Mouse (Mus musculus) midbrain, embryonic 10.5 days (tissue): ENCODE measurements around the gene Btbd2. TPM values are rescaled to one million over a fixed set of nuclear protein-coding genes. Genes with fewer than 3 reads are reported as not detected.

ENCODE experiments used
- DNase-seq: peaks from one replicate; pipeline ENCODE4 v3.0.0-alpha.2; 2017; ENCODE audit warnings: low spot score
- H3K27ac ChIP-seq: fragments of 300-500 bp; sonication (generic); replicated peaks from 2 replicates; pipeline ENCODE4 v1.5.1; 2016; ENCODE audit warnings: mild to moderate bottlenecking
- H3K27me3 ChIP-seq: fragments of 300-500 bp; sonication (generic); 2 replicates; pipeline ENCODE4 v1.6.1; 2016; ENCODE audit warnings: low read depth, mild to moderate bottlenecking; ENCODE audit not compliant: poor library complexity, severe bottlenecking
- H3K36me3 ChIP-seq: fragments of 300-500 bp; sonication (generic); 2 replicates; pipeline ENCODE4 v1.6.1; 2016; ENCODE audit warnings: mild to moderate bottlenecking, moderate library complexity
- H3K4me1 ChIP-seq: fragments of 300-500 bp; sonication (generic); 2 replicates; pipeline ENCODE4 v1.6.1; 2016
- H3K4me3 ChIP-seq: fragments of 300-500 bp; sonication (generic); 2 replicates; pipeline ENCODE4 v1.5.1; 2016; ENCODE audit warnings: mild to moderate bottlenecking, moderate library complexity
- H3K9me3 ChIP-seq: fragments of 300-500 bp; sonication (generic); replicated peaks from 2 replicates; pipeline ENCODE4 v1.6.1; 2016; ENCODE audit warnings: mild to moderate bottlenecking
- WGBS: fragments of 180-500 bp; shearing (Covaris S2); methylation state at CpG from one replicate; pipeline ENCODE4 v1.1.7; 2016; 5-methylcytosine and 5-hydroxymethylcytosine counted together
- polyA plus RNA-seq: library from polyadenylated mRNA; unstranded; fragments of >200 nt; fragmentation: Nextera tagmentation; extraction: Ambion mirVana; gene quantifications from 2 replicates; pipeline ENCODE4 v1.2.1, GENCODE M21; 2016

The Btbd2 gene
- polyA plus RNA-seq, 1 experiment from 2014 or later, result 70.3 TPM

- 0 out of 2 replicates have a peak overlapping the region, but pooled peaks have one; percentile 9 for H3K27ac ChIP-seq
- H3K4me3 ChIP-seq, result no peak overlapping the region; the same call in 1 of the 2 replicates
Measured at GRCm38 (mm10) chr10:80696502-80697392, 39.9 kb upstream of the Btbd2 start.

DNA sequence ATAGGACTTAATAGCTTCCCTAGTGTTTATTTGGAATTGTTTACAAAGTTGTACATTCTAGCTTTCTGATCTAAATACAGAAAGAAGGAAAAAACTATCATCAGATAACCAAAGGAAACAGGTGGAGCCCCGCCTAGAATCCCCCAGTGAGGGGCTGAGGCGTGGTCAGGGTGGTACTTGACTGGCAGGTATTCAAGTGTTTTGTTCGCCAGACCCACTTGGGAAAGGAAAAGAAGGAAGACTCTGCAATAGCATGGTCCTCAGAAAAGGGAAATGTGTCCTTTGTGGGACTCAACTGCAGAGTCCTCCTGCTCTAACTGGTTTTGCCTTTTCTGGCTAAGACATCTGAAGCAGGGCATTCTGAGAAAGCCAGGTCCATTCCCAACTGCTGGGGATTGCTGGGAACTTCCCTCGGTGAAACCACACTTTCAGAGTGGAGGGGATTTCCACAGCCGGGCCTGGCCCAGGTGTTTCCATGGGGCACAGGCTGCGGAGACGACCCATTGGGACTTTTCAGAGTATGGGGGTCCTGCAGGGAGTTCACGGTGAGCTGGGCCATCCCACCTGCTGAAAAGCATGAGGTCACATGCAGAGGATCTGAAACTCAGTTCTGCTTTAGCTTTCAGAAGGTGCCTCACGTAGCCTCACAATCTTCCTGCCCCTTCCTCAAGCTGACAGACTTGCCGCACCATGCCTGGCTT is 39.1 kb upstream of the Btbd2 start:
- Histone ChIP-seq H3K27ac (0 out of 2 replicates have a peak overlapping the region, but pooled peaks have one; percentile 9), H3K36me3 (peaks cover 29% of the 10 kb centered on the region), H3K27me3 (no peaks in the 10 kb centered on the region), H3K4me1 (peaks cover 21% of the 10 kb centered on the region), H3K9me3 (no peaks in the 10 kb centered on the region), H3K4me3 (no peak overlapping the region; the same call in 1 of the 2 replicates)
- DNase-seq, result no peak
- 80% methylated on average over 10 of the region's 10 CpGs for WGBS

More at GRCm38 (mm10) chr10:80696502-80697392, 39.9 kb upstream of the Btbd2 start:
- DNase-seq, result no peak
- 83% methylated on average over 12 of the region's 12 CpGs for WGBS
- Histone ChIP-seq H3K9me3 (no peaks in the 10 kb centered on the region), H3K27me3 (no peaks in the 10 kb centered on the region), H3K36me3 (peaks cover 22% of the 10 kb centered on the region), H3K4me1 (peaks cover 29% of the 10 kb centered on the region)

DNA sequence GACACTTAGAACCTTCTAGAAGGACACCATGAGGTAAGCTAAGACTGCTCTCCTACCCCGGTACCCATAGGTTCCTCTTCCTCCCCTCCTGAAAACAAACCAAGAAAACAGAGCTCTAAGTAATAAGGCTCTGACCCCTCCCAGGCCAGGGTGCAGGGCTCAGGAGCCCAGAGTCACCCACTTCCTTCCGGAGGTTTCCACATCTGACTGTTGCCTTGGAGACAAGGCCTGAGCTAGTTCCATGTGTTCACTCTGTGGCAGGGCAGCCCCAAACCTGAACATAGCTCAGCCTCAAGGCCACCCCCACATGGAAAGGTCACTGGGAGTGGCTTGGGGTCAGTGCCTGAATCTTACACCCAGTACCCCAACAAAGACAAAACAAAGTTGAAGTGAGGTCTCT is 38.3 kb upstream of the Btbd2 start:
- Histone ChIP-seq H3K36me3 (peaks cover 37% of the 10 kb centered on the region), H3K9me3 (no peaks in the 10 kb centered on the region), H3K4me1 (peaks cover 13% of the 10 kb centered on the region), H3K27me3 (no peaks in the 10 kb centered on the region), H3K4me3 (no peak overlapping the region), H3K27ac (no peak overlapping the region)
- DNase-seq, result no peak
- 88% methylated on average over 2 of the region's 2 CpGs for WGBS

- H3K4me3 ChIP-seq, result peak overlapping the region; percentile 20; the same call in 1 of the 2 replicates
- DNase-seq, result no peak
- no peak overlapping the region for H3K27ac ChIP-seq
- peaks cover 9% of the 10 kb centered on the region; the same call in 1 of the 2 replicates for H3K4me1 ChIP-seq
- H3K27me3 ChIP-seq, result no peaks in the 10 kb centered on the region
- no peaks in the 10 kb centered on the region for H3K9me3 ChIP-seq
- peaks cover 45% of the 10 kb centered on the region for H3K36me3 ChIP-seq
- WGBS, result 87% methylated on average over 13 of the region's 13 CpGs
Measured at GRCm38 (mm10) chr10:80694159-80694938, 37.5 kb upstream of the Btbd2 start.

DNA sequence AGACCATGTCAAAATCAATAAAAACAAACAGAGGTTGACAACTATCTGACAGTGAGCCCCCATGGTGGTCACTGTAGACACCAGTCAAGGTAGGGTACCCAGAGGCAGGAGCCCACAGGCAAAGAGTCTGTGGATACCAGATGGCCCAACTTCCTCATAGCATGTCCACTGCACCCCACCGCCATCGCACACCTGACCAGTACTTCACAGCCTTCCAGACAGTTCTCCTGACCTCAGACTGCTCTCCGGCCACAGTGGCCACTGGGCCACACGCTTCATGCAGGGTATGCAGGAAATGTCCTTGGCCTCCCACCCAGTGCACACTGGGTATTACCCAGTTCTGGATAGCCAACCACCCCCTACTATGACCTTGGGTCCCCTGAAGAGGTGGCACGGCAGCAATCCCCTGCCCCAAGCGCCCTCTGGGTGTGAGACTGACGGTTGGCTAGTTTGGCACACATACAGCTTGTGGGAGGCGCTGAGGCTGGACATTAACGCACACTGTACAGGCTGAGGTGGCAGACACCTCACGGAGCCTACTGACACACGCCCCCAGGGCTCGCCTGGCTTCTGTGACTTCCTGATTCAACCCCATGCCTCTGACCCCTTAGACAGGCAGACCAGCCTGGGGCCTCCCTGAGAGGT is 36.7 kb upstream of the Btbd2 start:
- Histone ChIP-seq H3K36me3 (peaks cover 49% of the 10 kb centered on the region), H3K27me3 (no peaks in the 10 kb centered on the region), H3K4me3 (0 out of 2 replicates have a peak overlapping the region, but pooled peaks have one; percentile 20), H3K27ac (no peak overlapping the region), H3K9me3 (no peaks in the 10 kb centered on the region), H3K4me1 (peaks cover 6% of the 10 kb centered on the region; the same call in 1 of the 2 replicates)
- no peak for DNase-seq
- WGBS, result 94% methylated on average over 12 of the region's 12 CpGs

- no peak for DNase-seq
- Histone ChIP-seq H3K27ac (no peak overlapping the region), H3K9me3 (no peaks in the 10 kb centered on the region), H3K4me3 (no peak overlapping the region), H3K4me1 (peaks cover 6% of the 10 kb centered on the region; the same call in 1 of the 2 replicates), H3K36me3 (peaks cover 56% of the 10 kb centered on the region), H3K27me3 (no peaks in the 10 kb centered on the region)
- 88% methylated on average over 14 of the region's 14 CpGs for WGBS
Measured at GRCm38 (mm10) chr10:80692249-80693165, 35.6 kb upstream of the Btbd2 start.

DNA sequence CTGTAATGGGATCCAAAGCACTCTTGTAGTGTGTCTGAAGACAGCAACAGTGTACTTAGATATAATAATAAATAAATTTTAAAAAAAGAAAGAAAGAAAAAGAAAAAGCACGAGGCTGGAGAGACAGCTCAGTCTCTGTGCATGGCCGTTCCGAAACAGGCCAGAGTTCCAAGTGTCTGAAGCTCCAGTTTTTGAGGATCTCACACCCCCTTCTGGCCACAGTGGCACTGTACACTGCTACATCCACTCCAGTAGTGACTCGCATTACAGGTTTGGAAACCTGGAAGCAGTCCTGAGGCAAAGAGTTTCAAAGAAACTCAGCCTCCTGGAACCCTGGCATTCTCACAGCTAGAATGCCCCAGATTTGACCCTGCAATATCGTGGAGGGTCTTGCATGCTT is 31.0 kb upstream of the Btbd2 start:
- no peaks in the 10 kb centered on the region for H3K4me1 ChIP-seq
- no peaks in the 10 kb centered on the region for H3K27me3 ChIP-seq
- no peak overlapping the region for H3K27ac ChIP-seq
- no peaks in the 10 kb centered on the region for H3K9me3 ChIP-seq
- H3K36me3 ChIP-seq, result peaks cover 83% of the 10 kb centered on the region
- DNase-seq, result peak; percentile 57
- WGBS, result 55% methylated on average over 5 of the region's 5 CpGs
- H3K4me3 ChIP-seq, result no peak overlapping the region

- Histone ChIP-seq H3K27ac (no peak overlapping the region), H3K4me3 (no peak overlapping the region), H3K4me1 (no peaks in the 10 kb centered on the region), H3K36me3 (peaks cover 82% of the 10 kb centered on the region), H3K9me3 (no peaks in the 10 kb centered on the region), H3K27me3 (no peaks in the 10 kb centered on the region)
- 89% methylated on average over 3 of the region's 3 CpGs for WGBS
- DNase-seq, result no peak
Measured at GRCm38 (mm10) chr10:80686617-80687016, 29.7 kb upstream of the Btbd2 start.

DNA sequence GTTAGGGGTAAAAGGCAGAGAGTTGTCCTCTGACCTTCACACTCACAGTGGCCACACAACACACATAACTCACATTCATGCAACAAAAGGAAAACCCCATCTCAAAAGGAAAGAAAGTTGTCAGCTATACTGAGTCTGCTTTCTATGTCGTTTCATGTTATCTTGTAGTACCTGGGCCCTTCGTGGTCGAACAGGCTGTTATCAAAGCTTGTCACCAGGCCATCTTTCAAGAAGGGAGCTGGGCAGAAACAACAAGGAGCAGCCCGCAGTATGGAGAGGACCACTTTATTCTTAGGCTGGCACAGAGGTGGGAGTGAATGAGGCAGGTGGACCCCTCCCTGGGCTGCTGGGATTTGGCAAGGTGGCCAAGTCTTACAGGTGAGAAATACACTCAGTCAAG is 28.1 kb upstream of the Btbd2 start:
- no peak for DNase-seq
- H3K4me1 ChIP-seq, result peaks cover 4% of the 10 kb centered on the region; the same call in 1 of the 2 replicates
- H3K9me3 ChIP-seq, result no peaks in the 10 kb centered on the region
- H3K27ac ChIP-seq, result 0 out of 2 replicates have a peak overlapping the region, but pooled peaks have one; percentile 1
- peaks cover 67% of the 10 kb centered on the region for H3K36me3 ChIP-seq
- 90% methylated on average over 4 of the region's 4 CpGs for WGBS
- H3K27me3 ChIP-seq, result no peaks in the 10 kb centered on the region
- H3K4me3 ChIP-seq, result no peak overlapping the region

DNA sequence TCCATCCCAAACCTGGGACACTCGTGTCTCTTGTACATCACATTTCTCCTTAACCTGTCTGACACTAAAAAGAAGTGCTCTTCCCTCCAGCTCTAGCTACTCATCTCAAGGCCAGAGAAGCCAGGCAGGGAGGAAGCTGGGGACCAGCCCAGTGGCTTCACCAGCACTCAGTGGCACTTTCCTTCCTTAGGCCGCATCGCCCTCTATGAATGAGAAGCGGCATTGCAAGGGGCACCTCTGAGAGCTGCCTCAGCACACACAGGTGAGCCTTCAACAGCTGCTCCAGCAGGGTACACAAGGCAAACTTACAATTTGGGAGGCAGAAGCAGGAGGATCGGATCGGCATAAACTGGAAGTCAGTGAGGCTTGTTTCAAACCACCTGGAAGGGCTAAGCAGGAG is 27.3 kb upstream of the Btbd2 start:
- H3K9me3 ChIP-seq, result no peaks in the 10 kb centered on the region
- peak; percentile 40 for DNase-seq
- 50% methylated on average over 6 of the region's 6 CpGs for WGBS
- no peaks in the 10 kb centered on the region for H3K27me3 ChIP-seq
- no peak overlapping the region for H3K27ac ChIP-seq
- H3K4me3 ChIP-seq, result no peak overlapping the region
- H3K36me3 ChIP-seq, result peaks cover 59% of the 10 kb centered on the region
- peaks cover 12% of the 10 kb centered on the region for H3K4me1 ChIP-seq

- 97% methylated on average over 1 of the region's 1 CpGs for WGBS
Measured at GRCm38 (mm10) chr10:80683647-80684046, 26.8 kb upstream of the Btbd2 start.

More at GRCm38 (mm10) chr10:80683647-80684046, 26.8 kb upstream of the Btbd2 start:
- no peak for DNase-seq
- no peak overlapping the region for H3K4me3 ChIP-seq
- H3K9me3 ChIP-seq, result no peaks in the 10 kb centered on the region
- H3K4me1 ChIP-seq, result peaks cover 17% of the 10 kb centered on the region
- peaks cover 56% of the 10 kb centered on the region for H3K36me3 ChIP-seq
- H3K27me3 ChIP-seq, result no peaks in the 10 kb centered on the region
- no peak overlapping the region for H3K27ac ChIP-seq
